Mouse (Mus musculus): ENCODE data around the gene Mad1l1.

GRCm38 (mm10) chr5:140073671-140074116 is 247.7 kb downstream of the Mad1l1 start:
- no peak for TF ChIP-seq CTCF (IDR thresholded peaks at IDR 0.05; ENCODE audit: control insufficient read depth, insufficient read depth, low read length)
- no peak for TF ChIP-seq POLR2A (IDR thresholded peaks at IDR 0.05; ENCODE audit: borderline replicate concordance, control insufficient read depth, low read depth, low read length)

All from bone marrow, adult 2 months (tissue).